Mouse (Mus musculus) kidney, adult 2 months (tissue): ENCODE results near the gene Kcna1.

Experiments used
- CTCF ChIP-seq: fragments of 200-500 bp; conservative IDR thresholded peaks from 2 replicates; pipeline ENCODE4 v1.5.1; 2011; ENCODE audit warnings: low read depth, mild to moderate bottlenecking, control low read depth, low read length, moderate library complexity, mixed read lengths; ENCODE audit not compliant: insufficient read depth, insufficient read length
- POLR2A ChIP-seq: fragments of 200-500 bp; IDR thresholded peaks from one replicate; pipeline ENCODE4 v1.6.1; 2011; ENCODE audit warnings: low read depth, low read length, control low read depth

- TF ChIP-seq CTCF, result no peak
- no peak for TF ChIP-seq POLR2A
These were observed 2.7 kb downstream of the Kcna1 start for GRCm38 (mm10) chr6:126643341-126644055.
